Mouse (Mus musculus): Measurements from ENCODE around the gene Olfm3.

Olfm3 gene

DNA sequence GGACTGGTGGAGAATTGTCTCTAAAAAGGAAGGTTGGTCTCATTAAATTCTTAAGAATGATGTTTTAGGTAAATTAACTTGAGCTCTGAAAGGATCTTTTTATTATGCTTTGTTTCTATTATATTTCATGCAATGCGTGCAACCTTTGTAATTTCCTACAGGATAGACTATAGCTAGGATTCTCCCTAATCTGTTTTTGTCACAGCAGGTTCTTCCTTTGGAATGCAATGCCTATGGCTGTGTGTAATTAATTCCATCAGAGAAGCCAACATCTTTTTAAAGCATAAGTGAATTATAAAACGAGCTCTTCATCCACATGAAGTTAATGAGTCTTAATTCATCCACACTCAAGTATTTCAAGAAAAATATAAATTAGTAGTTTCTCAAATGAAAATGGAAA lies 177.5 kb downstream of the Olfm3 start:
- DNase-seq: no peak

GRCm38 (mm10) chr3:115082947-115083346 lies 179.1 kb downstream of the Olfm3 start:
- DNase-seq: no peak

DNA sequence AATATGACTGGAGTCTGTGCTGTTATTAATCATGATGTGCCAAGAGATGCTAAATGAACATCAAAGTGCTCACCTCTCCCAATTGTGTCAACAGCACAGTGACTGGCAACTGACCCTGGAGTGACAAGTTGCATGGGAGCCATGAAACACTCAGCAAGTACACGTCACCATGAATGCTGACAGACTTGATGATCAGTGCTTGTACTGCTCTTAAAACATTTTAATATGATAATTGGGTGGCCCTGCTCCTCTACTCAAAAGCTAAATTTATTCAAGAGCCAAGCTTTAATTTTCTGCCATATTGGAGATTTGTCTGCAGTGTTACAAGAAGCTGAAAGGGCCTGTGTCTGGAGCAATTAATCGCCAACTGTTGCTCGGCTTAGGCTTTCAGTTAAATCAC lies 184.4 kb downstream of the Olfm3 start:
- DNase-seq: no peak

DNA sequence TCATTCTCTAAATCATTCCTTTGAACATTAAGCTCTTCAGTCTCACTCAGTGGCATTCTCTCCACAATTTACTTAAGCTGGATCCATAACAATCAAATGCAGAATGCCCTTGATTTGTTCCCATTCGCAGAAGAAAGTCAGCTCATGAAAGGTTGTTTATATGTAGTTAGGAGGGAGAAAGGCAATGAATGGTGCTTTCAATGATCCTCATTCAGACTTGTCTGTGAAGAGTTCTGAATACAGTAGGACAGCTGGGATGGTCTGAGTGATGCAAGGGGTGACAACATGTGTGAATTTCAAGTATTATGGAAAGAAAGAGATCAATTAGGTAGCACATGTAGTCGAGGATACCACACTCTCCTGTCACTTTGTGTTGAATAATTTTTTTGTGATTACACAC lies 186.8 kb downstream of the Olfm3 start:
- no peak for DNase-seq

GRCm38 (mm10) chr3:115095496-115095895 lies 191.6 kb downstream of the Olfm3 start:
- no peak for DNase-seq

DNA sequence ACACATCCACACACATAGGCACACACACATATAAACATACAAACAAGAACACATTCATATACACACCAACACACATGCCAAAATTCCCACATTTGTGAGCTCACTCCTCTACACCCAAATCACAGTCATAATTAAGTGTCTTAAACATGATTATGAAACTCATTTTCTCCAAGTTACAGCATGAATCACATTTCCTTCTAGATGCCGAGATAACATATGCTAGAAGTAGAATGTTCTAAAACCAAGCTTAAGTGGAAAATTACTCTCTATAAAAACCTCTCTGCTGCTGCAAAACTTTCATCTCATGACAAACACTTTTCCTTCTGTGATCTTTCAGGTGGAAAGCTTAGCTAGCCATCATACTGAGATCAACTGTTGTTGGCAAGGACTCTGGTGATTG lies 195.7 kb downstream of the Olfm3 start:
- no peak for DNase-seq

DNA sequence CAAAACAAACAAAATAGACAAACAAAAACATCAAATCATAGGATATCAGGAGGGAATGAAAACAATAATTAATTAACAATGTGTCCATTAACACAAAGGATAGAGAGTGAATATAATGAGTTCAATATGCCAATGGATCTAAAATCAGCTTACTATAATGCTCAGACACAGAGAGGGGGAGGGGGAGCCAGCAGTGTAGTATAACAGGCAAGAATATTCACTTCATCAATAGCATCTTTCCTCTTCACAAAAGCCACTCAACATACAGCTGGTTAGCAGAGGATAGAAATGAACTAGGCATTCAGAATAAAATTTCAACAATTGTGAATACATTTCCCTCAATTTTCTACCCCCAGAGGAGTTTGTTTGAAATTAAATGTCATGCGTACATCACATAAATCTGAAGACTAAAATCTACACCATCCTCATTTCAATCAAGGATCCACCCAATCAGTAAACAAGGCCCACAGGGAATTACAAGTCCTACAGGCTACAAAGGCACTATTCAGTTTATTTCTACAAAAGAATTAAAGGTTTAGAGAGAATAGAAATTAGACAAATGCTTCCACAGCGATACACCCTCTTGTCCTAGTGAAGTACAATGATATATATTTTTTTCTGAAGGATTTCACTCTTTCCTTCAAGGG lies 200.4 kb downstream of the Olfm3 start:
- DNase-seq: no peak

- DNase-seq: no peak
Measured at GRCm38 (mm10) chr3:115104802-115105493, 201.1 kb downstream of the Olfm3 start.

- no peak for DNase-seq
Measured at GRCm38 (mm10) chr3:115145722-115146121, 241.8 kb downstream of the Olfm3 start.

GRCm38 (mm10) chr3:115146244-115146643 lies 242.4 kb downstream of the Olfm3 start:
- no peak for DNase-seq

DNA sequence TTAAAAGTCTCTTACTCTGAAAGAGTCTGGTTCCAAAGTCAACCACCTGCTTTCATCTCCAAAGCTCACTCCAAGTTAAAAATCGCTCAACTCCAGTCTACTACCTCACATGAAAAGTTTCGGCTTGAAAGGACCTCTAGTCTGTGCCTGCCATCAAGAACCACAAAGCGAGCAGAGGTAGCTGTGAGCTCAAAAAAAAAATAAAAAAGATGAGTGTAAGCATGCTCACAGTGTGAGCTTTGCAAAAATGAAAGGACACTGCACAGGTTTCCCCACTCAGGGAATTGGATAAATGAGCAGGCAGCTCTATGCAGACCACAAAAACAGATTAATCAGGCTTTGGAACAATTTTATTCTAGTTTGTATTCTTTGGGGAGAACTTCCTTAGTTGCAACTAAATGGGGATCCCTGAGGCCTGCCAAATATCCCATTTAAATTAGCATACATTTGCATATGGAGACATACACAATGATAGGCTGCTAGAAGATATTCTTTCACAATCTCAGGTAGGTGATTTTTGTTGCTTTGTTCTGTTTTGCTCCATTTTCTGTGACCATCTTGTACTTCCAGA lies 255.1 kb downstream of the Olfm3 start:
- DNase-seq: no peak

- no peak for DNase-seq
Measured at GRCm38 (mm10) chr3:115174625-115175024, 270.7 kb downstream of the Olfm3 start.
